Mouse (Mus musculus) kidney, embryonic 15.5 days (tissue): ENCODE data around the gene Ywhah. TPM values are rescaled to one million over a fixed set of nuclear protein-coding genes. Genes with fewer than 3 reads are reported as not detected.

Source experiments
- ATAC-seq: fragments of 200-750 bp; cut with Nextera tagmentation; replicated peaks from 2 replicates; pipeline ENCODE4 v1.8.0; 2017; ENCODE audit warnings: moderate TSS enrichment; ENCODE audit not compliant: low FRiP score
- H3K27ac ChIP-seq: fragments of 300-500 bp; sonication (generic); 2 replicates; pipeline ENCODE4 v1.5.1; 2015; ENCODE audit warnings: mild to moderate bottlenecking, inconsistent platforms
- H3K27me3 ChIP-seq: fragments of 300-500 bp; sonication (generic); 2 replicates; pipeline ENCODE4 v1.6.1; 2015; ENCODE audit warnings: inconsistent platforms
- H3K36me3 ChIP-seq: fragments of 300-500 bp; sonication (generic); 2 replicates; pipeline ENCODE4 v1.6.1; 2015; ENCODE audit warnings: inconsistent platforms
- H3K4me1 ChIP-seq: fragments of 300-500 bp; sonication (generic); 2 replicates; pipeline ENCODE4 v1.6.1; 2015; ENCODE audit warnings: inconsistent platforms
- H3K4me2 ChIP-seq: fragments of 300-500 bp; sonication (generic); 2 replicates; pipeline ENCODE4 v1.6.1; 2015; ENCODE audit warnings: moderate library complexity, mild to moderate bottlenecking, inconsistent platforms
- H3K4me3 ChIP-seq: fragments of 300-500 bp; sonication (generic); replicated peaks from 2 replicates; pipeline ENCODE4 v1.5.1; 2015; ENCODE audit warnings: mild to moderate bottlenecking, inconsistent platforms
- H3K9ac ChIP-seq: fragments of 300-500 bp; sonication (generic); 2 replicates; pipeline ENCODE4 v1.6.1; 2015; ENCODE audit warnings: mild to moderate bottlenecking, inconsistent platforms
- H3K9me3 ChIP-seq: fragments of 300-500 bp; sonication (generic); replicated peaks from 2 replicates; pipeline ENCODE4 v1.6.1; 2016; ENCODE audit warnings: inconsistent platforms
- WGBS: fragments of 180-500 bp; shearing (Covaris S2); methylation state at CpG from one replicate; pipeline ENCODE4 v1.1.7; 2015; ENCODE audit warnings: mixed read lengths; 5-methylcytosine and 5-hydroxymethylcytosine counted together
- polyA plus RNA-seq: library from polyadenylated mRNA; unstranded; fragments of >200 nt; fragmentation: Nextera tagmentation; extraction: Ambion mirVana; gene quantifications from 2 replicates; pipeline ENCODE4 v1.2.1, GENCODE M21; 2015

The Ywhah gene
- 362 and 374 TPM in 2 replicates for polyA plus RNA-seq

DNA sequence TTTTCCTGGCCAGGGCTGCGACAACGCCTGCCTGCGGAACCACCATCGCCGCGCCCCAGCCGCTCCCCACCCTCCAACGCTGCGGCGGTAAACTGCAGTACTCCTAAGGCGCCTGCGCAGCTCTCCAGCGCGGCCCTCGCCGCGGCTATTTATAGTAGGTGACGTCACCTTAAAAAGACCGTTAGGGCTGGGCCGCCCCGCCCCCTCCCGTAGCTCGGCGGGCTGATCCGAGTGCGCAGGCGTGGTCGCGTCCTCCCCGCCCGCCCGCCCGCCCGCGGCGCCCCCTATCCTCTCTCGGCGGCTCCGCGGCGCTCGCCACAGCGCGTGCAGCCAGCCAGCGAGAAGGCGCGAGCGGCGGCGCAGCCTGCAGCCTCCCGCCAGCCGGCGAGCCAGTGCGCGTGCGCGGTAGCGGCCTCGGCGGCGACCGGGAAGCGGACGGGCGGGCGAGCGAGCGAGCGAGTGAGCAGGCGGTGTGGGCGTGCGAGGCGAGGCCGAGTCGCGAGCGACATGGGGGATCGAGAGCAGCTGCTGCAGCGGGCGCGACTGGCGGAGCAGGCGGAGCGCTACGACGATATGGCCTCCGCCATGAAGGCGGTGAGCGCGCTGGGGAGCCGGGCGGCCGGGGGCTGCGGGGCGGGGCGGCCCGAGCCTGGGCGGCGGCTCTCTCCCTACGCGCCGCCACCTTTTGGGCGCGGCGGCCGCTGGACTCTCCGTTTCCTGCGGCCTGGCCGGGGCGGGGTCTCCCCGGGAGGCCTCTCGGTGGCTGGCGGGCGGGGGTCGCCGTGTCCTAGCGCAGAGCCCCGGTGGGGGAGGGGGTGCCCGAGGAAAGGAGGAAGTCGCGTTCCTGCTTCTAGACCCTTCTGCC, at the start of gene Ywhah:
Ywhah (plus strand) TSS at position 256 of the 865 bp plus-strand sequence.
- WGBS = under 1% methylated on average over 101 of the region's 121 CpGs
- H3K4me2 ChIP-seq = peak within 1 kb of the TSS; percentile 75
- ATAC-seq = peak; percentile 97
- H3K4me1 ChIP-seq = peaks cover 31% of the 10 kb centered on the region
- H3K27me3 ChIP-seq = no peaks in the 10 kb centered on the region
- H3K27ac ChIP-seq = peak within 1 kb of the TSS; percentile 100
- peaks cover 23% of the 10 kb centered on the region for H3K36me3 ChIP-seq
- peak within 1 kb of the TSS; percentile 90 for H3K4me3 ChIP-seq
- H3K9me3 ChIP-seq = no peaks in the 10 kb centered on the region
- H3K9ac ChIP-seq = peak within 1 kb of the TSS; percentile 96

DNA sequence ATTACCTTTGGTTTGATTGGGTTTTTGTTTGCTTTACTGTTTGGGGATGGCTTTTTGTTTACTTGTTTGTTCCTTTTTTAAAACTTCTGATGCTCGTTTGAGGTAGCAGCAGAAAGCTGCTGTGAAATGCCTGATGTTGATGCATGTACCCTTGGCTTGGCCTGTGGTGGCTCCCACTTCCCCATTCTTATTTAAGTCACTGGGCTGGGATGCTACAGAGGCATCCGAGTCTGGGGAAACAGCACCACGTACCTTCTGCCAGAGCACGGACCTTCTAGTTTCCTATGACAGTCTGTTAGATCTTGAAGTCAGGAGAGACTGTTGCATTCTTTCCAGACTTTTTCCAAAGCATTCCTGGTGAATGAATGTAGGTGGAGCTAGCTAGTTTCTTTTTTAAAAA, 42.1 kb upstream of the Ywhah start:
- H3K36me3 ChIP-seq = peaks cover 50% of the 10 kb centered on the region
- no peak overlapping the region for H3K4me2 ChIP-seq
- H3K4me1 ChIP-seq = no peaks in the 10 kb centered on the region
- ATAC-seq = no peak
- no peaks in the 10 kb centered on the region for H3K9me3 ChIP-seq
- no peaks in the 10 kb centered on the region for H3K27me3 ChIP-seq
- no peak overlapping the region for H3K9ac ChIP-seq
- WGBS = 85% methylated on average over 4 of the region's 4 CpGs
- H3K27ac ChIP-seq = no peak overlapping the region
- no peak overlapping the region for H3K4me3 ChIP-seq

DNA sequence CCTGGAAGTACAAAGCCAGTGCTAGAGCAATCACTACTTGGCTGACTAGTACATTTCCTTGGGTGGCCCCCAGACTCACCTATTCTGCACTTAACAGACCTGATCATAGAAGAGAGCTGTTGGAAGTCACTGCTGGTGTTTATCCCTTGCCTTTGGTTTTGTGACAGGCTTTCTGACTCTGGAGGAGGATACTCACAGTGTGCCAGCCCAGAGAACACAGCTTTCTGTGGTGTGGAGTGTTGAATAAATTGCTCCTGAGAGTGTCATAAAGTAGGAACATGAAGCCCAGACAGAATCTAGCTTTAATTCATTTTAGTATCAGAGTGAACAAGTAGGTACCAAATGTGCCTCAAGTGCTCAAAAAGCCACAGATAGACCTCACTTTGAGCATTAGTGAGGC, 41.4 kb upstream of the Ywhah start:
- H3K4me2 ChIP-seq = no peak overlapping the region
- H3K4me1 ChIP-seq = no peaks in the 10 kb centered on the region
- H3K4me3 ChIP-seq = no peak overlapping the region
- no peaks in the 10 kb centered on the region for H3K9me3 ChIP-seq
- peaks cover 55% of the 10 kb centered on the region for H3K36me3 ChIP-seq
- no peak overlapping the region for H3K27ac ChIP-seq
- no peak for ATAC-seq
- no peak overlapping the region for H3K9ac ChIP-seq
- no peaks in the 10 kb centered on the region for H3K27me3 ChIP-seq

DNA sequence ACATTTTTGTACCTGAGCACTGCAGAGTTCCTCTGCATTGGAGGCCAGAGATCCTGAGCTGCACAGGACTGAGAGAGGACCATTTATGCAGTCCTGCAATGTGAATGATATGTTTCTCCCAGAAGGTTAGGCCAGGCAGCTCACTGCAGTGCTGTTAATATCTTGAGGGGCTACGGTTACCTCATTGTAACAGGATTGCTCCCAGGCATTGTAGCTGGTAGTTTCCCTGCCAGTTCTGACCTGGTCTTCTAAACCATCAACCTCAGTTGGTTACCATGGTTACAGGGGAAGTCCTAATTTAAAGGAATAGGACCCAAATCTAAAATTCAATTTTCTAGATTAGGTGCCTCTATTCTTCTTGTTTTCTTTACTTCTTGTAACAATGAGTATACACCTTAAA, 33.2 kb upstream of the Ywhah start:
- Histone ChIP-seq H3K9me3 (no peaks in the 10 kb centered on the region), H3K4me2 (no peak overlapping the region), H3K4me1 (peaks cover 3% of the 10 kb centered on the region; the same call in 1 of the 2 replicates), H3K27me3 (no peaks in the 10 kb centered on the region), H3K27ac (no peak overlapping the region), H3K9ac (no peak overlapping the region), H3K36me3 (peaks cover 70% of the 10 kb centered on the region), H3K4me3 (no peak overlapping the region)
- no peak for ATAC-seq
- 85% methylated on average over 1 of the region's 1 CpGs for WGBS

DNA sequence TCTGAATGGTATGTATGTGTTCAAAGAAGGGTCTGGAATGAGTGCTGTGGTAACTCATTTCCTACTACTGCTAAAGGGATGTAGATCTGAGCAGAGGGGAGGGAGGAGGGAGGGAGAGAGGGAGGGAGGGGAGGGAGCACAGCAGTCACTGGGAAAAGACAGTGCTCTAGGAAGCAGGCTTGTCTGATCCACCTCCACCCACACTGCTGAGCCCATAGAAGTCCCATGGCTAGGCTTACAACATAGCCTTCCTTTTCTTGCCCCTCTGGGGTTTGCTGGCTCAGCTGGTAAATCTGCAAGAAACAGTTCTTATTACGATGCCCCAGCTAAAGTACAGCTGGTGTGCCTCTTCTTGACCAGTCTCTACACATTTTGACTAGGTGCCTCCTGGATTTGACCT, 30.7 kb upstream of the Ywhah start:
- no peak for ATAC-seq
- Histone ChIP-seq H3K9me3 (no peaks in the 10 kb centered on the region), H3K9ac (no peak overlapping the region), H3K36me3 (peaks cover 48% of the 10 kb centered on the region), H3K27ac (no peak overlapping the region), H3K4me2 (no peak overlapping the region), H3K4me1 (peaks cover 13% of the 10 kb centered on the region), H3K27me3 (no peaks in the 10 kb centered on the region), H3K4me3 (no peak overlapping the region)
- 85% methylated on average over 1 of the region's 1 CpGs for WGBS

DNA sequence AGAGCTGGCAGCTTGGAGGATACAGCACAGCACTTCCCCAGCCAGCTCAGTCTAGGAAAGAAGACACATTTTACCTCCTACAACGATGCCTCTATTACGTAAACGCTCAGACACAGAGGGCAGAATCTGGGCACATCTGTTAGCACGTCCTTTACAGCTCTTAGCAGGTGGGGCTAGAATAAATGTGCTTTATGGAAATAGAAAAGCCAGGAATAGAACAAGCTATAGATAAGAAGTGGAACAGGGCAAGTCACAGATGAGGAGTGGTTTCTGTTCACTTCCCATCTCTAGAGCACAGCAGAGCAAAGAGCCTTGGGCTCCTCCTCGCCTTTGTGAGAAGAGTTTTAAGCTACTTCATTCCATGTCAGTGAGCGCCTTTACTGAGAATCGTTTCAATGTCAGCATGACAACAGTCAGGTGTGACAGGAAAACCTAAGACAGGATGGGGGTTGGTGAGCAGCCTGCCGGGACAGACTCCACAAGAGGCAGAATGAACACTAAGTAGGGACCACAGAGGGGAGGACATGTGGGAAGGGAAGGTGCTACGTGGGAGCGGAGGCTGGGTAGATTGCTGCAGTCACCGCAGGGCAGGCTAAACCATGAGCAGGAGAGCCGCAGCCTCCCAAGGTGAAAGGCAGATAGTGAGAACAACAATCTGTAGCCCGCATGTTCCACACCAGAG, 28.5 kb upstream of the Ywhah start:
- Histone ChIP-seq H3K4me1 (peaks cover 13% of the 10 kb centered on the region), H3K9ac (no peak overlapping the region), H3K4me3 (no peak overlapping the region), H3K27me3 (no peaks in the 10 kb centered on the region), H3K36me3 (peaks cover 26% of the 10 kb centered on the region), H3K9me3 (no peaks in the 10 kb centered on the region), H3K4me2 (no peak overlapping the region), H3K27ac (no peak overlapping the region)
- no peak for ATAC-seq
- WGBS = 78% methylated on average over 13 of the region's 13 CpGs

DNA sequence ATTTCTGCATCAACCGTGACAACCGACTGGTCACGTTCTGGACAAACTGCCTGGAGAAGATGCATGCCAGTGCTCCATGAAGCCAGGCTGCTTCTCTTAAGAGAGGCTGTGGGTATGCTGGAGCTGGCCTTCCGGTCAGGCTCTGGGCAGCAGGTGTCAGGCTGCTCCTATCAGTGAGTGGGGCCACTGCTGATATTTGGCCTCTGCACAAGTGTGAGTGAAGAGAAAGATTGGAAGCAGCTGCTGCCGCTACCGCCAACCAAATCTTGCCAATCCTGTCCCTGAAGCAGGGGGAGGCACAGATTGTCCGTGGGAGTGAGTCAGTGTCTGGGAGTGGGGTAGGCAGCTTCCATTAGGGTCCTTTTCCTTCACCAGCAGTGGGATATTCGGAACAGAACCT, 27.5 kb upstream of the Ywhah start:
- 47% methylated on average over 8 of the region's 8 CpGs for WGBS
- 0 out of 2 replicates have a peak overlapping the region, but pooled peaks have one; percentile 15 for H3K27ac ChIP-seq
- ATAC-seq = peak; percentile 49; the same call in 1 of the 2 replicates
- no peak overlapping the region for H3K4me3 ChIP-seq
- no peaks in the 10 kb centered on the region for H3K9me3 ChIP-seq
- peaks cover 13% of the 10 kb centered on the region for H3K4me1 ChIP-seq
- H3K27me3 ChIP-seq = no peaks in the 10 kb centered on the region
- peaks cover 19% of the 10 kb centered on the region for H3K36me3 ChIP-seq
- no peak overlapping the region for H3K9ac ChIP-seq
- no peak overlapping the region for H3K4me2 ChIP-seq

DNA sequence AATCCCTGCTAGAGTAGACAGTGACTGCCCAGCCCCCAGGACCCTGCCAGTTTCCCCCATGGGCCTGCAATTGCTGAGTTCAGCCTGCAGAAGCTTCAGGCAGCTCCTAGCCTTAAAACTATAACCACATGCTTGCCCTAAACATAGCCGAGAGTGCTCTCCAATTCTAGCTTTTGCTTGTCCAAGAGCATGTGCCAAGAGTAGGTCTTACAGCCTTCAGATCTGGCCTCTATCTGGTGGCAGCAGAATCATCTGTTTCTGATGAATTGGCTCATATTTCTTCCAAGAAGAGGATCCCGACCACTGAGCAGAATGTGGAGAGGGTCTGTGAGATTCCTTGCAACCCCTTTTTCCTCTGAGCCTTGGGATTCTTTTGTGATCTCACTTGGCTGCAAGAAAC, 24.1 kb upstream of the Ywhah start:
- no peaks in the 10 kb centered on the region for H3K9me3 ChIP-seq
- H3K9ac ChIP-seq = no peak overlapping the region
- no peaks in the 10 kb centered on the region for H3K27me3 ChIP-seq
- H3K4me3 ChIP-seq = no peak overlapping the region
- ATAC-seq = no peak
- no peak overlapping the region for H3K4me2 ChIP-seq
- H3K27ac ChIP-seq = no peak overlapping the region
- H3K36me3 ChIP-seq = no peaks in the 10 kb centered on the region
- peaks cover 13% of the 10 kb centered on the region for H3K4me1 ChIP-seq
- WGBS = 55% methylated on average over 2 of the region's 2 CpGs

DNA sequence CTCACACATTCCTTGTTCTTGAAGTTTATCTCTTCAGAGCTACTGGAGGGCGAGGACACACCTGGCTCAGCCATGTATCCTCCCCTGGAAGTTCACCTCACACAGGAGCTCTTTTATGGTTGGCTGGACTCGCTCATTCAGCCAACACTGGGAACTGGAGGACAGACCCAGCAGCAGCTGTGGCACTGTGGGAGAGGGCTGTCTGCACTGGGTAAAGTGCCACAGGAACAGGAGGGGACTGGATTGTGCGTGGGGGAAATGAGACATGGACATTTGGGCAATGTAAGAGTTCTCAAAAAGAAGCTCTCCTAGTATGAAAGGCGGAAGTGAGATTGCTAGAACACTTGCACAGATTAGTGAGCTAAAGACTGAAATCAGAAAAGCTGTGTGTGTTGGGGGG, 22.9 kb upstream of the Ywhah start:
- no peaks in the 10 kb centered on the region for H3K27me3 ChIP-seq
- H3K36me3 ChIP-seq = no peaks in the 10 kb centered on the region
- ATAC-seq = no peak
- WGBS = 62% methylated on average over 4 of the region's 4 CpGs
- H3K9me3 ChIP-seq = no peaks in the 10 kb centered on the region
- no peak overlapping the region for H3K4me3 ChIP-seq
- no peak overlapping the region for H3K9ac ChIP-seq
- no peak overlapping the region for H3K4me2 ChIP-seq
- H3K4me1 ChIP-seq = peaks cover 6% of the 10 kb centered on the region
- no peak overlapping the region for H3K27ac ChIP-seq

DNA sequence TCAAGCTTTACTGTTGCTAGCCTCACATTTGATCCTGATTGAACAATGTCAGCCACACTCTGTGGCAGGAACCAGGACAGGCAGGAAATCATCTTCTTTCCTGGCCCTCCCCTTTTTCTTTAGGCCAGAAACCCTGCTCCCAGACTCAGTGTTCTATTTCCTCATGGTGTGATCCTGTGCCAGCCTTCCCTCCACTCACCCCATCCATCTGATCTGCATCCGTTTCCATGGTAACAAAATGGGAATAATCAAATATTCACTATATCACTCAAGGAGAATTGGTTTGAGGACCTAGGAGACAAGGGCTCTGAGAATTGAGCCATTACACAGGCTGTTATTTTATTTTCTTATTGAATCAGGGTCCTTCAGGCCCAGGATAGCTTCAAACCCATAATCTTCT, 22.1 kb upstream of the Ywhah start:
- Histone ChIP-seq H3K36me3 (no peaks in the 10 kb centered on the region), H3K27ac (no peak overlapping the region), H3K4me3 (no peak overlapping the region), H3K4me2 (no peak overlapping the region), H3K4me1 (no peaks in the 10 kb centered on the region), H3K9ac (no peak overlapping the region), H3K9me3 (no peaks in the 10 kb centered on the region), H3K27me3 (no peaks in the 10 kb centered on the region)
- 87% methylated on average over 1 of the region's 1 CpGs for WGBS
- no peak for ATAC-seq

DNA sequence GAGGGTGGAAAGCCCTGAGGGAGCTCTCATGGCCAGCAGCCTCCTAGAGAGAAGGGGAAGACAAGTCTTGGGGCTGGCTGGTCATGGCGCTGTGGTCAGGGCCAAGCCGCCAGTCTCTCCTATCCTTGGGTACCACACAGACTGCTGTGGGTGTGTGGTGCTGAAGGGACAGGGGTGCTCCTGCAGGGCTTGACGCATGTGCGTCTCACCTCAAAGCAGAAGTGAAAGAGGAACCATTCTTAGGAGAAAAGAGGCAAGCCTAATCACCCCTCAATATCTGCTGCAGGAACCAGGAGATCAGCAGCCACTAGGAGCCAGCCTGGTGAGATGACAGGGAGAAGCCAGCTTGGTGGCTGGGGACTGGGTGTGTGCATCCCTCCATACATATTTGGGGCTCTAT, 20.9 kb upstream of the Ywhah start:
- H3K4me2 ChIP-seq = no peak overlapping the region
- no peaks in the 10 kb centered on the region for H3K4me1 ChIP-seq
- no peaks in the 10 kb centered on the region for H3K36me3 ChIP-seq
- no peaks in the 10 kb centered on the region for H3K27me3 ChIP-seq
- H3K9ac ChIP-seq = no peak overlapping the region
- H3K4me3 ChIP-seq = no peak overlapping the region
- 58% methylated on average over 4 of the region's 4 CpGs for WGBS
- H3K9me3 ChIP-seq = no peaks in the 10 kb centered on the region
- H3K27ac ChIP-seq = no peak overlapping the region
- no peak for ATAC-seq

DNA sequence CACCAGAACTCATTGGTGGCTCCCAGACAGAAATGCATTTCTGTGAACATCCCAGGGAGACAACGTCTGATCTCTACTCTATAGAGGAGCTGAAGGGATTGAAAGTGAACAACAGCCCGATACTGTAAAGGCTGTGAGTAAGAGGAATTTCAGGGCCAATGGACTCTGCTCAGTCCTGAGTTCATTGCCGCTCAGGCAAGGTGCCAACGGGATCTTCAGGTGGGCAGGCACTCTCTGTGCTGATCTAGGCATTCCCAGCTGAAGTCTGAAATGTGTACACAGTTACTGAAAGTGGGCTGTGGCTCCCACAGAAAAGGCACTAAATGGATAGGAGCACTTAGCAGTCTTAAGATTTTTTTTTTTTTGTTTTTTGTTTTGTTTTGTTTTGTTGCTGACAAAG, 19.8 kb upstream of the Ywhah start:
- Histone ChIP-seq H3K27me3 (no peaks in the 10 kb centered on the region), H3K4me1 (no peaks in the 10 kb centered on the region), H3K9me3 (no peaks in the 10 kb centered on the region), H3K4me3 (no peak overlapping the region), H3K4me2 (no peak overlapping the region), H3K9ac (no peak overlapping the region), H3K27ac (no peak overlapping the region), H3K36me3 (no peaks in the 10 kb centered on the region)
- no peak for ATAC-seq
- 85% methylated on average over 4 of the region's 4 CpGs for WGBS
